Mouse (Mus musculus) heart, adult 18-20 months (tissue): ENCODE measurements around the gene Atr. TPM values are rescaled to one million over a fixed set of nuclear protein-coding genes. Genes with fewer than 3 reads are reported as not detected.

Experiments
- DNase-seq, 2 experiments: peaks; one replicate each; pipeline ENCODE4 v3.0.0; 2021 to 2022; ENCODE audit warnings: mixed read lengths in 1 of 2
- long read RNA-seq, 2 experiments: library from polyadenylated mRNA; stranded (forward); transcript quantifications; one replicate each; pipeline ENCODE4 v2.0.0; 2021
- total RNA-seq, 2 experiments: library from RNA; stranded (reverse); gene quantifications; 2 replicates each; pipeline ENCODE4 v1.2.3; 2021

Atr gene
- 1 to 10 TPM; 6.3 to 7.4 TPM for total RNA-seq
- long read RNA-seq, experiment 1, full-length matches to known transcripts = 1 of 4 reads
- long read RNA-seq, experiment 1, partial matches to known transcripts = 2 of 4 reads
- long read RNA-seq, experiment 1, other reads (novel, unspliced or antisense) = 1 of 4 reads
- long read RNA-seq, experiment 2, partial matches to known transcripts = 3 of 4 reads
- long read RNA-seq, experiment 2, other reads (novel, unspliced or antisense) = 1 of 4 reads

DNA sequence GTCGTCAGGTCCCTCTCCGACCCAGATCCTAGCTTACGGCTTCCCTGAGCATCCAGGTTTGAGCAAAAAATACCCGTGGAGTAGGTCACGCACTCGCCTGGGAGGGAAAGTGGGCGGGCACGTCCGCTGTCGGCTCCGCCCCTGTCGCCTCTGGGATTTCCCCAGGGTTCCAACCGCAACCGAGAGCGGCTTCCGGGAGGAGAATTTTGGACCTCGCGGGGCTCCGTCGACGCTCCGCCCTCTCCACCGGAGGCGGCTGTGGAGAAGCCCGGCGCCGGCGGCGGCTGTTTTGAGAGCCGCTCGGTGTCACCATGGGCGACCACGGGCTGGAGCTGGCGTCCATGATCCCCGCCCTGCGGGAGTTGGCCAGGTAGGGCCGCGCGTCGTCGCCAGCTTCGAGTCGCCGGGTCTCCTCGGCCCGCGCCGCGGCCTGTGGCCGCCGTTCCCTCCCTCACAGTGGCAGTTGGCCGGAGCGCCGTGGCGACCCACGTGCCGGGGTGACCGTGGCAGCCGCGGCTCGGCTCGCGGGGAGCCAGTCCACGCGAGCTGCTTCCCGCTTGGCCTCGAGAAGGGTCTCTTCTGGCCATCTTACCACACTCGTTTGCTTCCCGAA lies at the start of gene Atr:
Gene Atr (plus strand): TSS at position 184 of the 613 bp plus-strand sequence.
- peak; percentile 97 for DNase-seq

DNA sequence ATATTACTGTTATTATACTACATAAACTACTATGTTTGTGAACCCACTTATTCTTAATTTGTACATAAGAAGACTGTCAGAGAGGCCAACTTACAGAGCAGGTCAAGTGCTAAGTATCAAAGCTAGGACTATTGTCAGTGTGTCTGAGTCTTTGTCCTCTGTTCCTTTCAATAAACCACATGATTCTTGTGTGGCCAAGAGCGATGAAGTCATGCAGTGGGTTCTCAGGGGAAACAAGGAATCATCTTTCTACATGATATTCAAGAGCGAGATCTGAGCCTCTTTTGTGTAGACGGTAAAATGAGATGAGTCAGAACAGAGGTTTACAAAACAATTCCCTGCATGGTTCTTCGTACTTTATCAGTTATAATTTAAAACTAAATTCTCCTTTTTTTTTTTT lies 47.8 kb upstream of the Atr start:
- no peak for DNase-seq

DNA sequence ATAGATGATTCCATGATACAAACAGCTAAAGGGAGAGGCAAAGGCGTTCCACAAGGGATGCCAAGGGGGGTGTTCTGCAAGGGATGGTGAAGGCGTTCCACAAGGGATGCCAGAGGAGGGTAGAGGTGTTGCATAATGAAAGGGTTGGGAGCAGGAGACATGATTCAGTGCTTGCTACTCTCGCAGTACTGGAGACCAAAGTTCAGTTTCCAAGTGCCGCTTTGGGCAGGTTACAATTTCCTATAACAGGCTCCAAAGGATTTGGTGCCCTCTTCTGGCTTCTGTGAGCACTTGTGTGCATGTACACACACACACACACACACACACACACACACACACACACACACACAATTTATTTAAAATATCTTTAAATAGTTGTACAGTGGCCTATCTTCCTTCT lies 45.6 kb upstream of the Atr start:
- no peak for DNase-seq

DNA sequence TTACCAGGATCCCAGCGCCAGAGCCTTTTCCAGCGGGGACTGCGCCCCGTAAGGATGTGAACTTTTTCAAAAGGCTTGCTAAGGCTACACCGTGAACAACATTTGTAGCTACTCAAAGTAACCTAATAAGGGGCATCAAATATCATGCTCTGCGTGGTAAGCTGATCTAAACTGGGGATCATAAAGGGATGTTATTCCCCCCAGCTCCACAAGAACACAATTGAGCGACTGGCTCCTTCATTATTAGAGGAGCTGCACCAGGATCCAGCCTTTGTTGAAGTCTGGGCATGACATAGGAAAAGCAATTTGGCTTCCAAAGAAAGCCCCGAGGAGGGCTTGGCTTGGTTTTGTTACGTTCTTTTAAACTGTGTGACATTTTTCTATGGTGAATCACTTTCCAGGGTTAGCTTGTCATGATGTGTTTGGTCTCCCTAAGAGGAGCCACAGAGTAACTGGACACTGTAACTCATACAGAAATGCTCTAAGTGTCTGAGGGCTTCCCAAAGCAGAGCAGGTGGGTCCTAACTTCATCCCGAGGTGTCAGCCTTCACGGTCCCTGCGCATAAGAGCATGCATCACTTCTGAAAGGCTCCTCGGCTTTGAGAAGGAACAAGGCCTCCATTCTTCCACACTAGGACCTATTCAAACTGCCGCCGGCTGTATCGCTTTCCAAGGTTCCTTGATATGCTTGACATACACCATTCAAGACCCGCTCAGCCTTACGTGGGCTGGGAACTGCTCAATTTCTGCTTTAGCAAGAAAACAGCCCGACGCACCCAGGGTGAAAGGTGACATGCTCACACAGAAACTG lies 43.5 kb upstream of the Atr start:
- DNase-seq = no peak

DNA sequence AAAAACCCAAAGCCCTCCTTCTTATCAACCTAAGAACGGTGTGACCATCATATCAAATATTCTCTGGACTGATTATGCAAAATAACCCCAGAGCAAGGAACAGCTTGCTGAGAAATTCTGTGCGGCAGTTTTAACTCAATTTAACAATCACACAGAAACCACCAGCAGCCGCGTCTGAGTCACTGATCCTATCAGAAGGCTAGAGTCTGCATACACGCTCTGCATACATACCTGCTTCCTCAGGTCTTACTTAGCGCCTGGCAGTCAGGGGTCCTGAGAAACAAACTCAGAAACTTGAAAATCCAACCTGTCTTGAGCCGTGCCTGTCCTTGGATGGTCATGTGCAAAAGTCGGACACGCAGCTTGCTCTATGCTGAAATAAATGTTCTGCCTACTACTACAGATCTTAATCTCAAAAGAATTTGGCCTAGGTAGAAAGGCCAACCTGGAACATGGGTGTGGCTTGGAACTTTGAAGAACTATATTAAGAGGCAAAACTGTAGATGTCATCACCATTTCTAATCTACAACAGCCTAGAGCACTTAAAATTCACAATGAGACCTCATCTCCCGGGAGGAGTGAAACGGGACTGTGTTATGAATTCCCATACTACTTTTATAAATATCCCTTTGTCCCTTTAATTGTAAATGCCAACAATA lies 42.3 kb upstream of the Atr start:
- no peak for DNase-seq

DNA sequence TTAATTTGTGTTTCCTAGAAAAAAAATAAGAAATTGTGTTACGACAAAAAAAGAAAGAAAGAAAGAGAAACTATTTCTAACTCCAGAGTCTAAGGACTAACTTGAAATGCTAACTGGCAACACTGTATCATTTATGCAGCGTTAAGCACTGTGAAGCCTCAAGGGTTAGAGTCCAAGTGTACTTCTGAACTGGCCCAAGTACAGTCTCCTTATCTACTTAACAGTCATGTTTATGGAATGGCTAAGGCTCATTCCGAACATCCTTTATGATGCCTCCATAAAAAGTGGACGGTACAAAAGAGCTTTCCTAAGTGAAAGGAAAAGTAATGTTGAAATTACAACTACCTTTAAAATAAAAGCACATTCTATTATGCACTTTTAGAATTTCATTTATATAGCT lies 41.7 kb upstream of the Atr start:
- DNase-seq = no peak

DNA sequence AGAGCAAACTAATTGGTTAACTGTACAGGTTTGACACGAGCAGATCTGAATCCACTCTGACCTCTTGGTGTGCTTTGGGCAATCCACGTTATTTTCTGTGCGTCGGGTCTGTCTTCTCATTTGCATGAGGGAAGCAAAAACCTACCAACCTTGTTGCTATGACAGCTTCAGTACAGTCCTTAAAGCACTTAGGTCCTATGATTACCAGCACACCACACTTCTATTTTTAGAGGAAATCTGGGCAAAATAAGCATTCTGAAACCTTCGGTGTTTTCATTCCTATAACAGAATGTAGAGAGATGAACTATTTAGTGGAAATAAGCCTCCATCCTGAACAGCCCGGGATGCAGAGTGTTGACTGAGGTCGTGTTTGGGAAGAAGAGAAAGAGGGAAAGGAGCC lies 34.9 kb upstream of the Atr start:
- no peak for DNase-seq

DNA sequence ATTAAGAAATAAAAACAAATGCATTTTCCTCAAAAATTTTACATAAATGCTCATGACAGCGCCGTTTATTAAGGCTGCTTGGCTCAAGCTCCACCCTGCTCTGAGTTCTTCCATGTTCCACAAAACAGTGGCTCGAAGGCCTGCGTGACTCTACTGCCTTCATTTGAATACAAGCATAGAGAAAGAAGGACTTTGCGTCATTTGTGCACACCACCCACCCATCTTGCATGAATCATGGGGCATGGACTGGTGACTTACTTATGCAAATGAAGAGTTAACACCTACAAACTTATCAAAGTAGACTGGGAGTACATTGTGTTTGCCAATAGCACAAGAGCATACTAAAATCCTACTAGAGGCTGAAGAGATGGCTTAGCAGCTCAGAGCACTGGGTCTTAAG lies 29.8 kb upstream of the Atr start:
- no peak for DNase-seq

DNA sequence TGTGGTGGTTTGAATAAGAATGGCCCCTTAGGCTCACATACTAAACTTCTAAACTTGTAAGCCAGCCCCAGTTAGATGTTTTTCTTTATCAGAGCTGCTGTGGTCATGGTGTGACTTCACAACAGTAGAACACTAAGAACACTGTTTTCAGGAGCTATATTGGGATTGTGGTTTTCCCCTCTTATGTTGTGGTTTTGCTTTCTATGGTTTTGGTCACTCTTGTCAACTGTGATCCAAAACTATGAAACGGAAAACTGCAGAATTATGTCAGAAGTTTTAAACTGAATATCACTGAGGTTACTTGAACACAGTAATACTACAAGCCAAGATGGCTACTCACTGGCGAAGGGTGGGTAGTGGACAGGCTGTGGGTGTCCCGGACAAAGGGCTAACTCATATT lies 24.6 kb upstream of the Atr start:
- DNase-seq = no peak

DNA sequence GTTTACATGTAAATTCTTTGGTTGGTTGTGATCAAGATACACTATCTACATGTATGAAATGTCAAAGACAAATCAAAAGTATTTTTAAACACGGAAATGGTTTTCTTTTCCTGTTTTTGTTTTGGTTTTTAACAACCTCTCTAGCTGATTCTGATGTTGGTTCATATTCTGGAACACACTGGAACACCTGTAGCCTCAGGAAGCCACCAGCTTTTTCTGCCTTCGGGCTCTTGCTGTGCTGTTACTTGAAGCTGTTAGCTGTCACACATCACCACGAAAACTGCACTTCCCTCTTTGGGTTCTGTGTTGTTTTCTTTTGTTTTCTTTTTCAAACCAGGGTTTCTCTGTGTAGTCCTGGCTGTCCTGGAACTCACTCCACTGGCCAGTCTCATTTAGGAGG lies 22.6 kb upstream of the Atr start:
- no peak for DNase-seq

DNA sequence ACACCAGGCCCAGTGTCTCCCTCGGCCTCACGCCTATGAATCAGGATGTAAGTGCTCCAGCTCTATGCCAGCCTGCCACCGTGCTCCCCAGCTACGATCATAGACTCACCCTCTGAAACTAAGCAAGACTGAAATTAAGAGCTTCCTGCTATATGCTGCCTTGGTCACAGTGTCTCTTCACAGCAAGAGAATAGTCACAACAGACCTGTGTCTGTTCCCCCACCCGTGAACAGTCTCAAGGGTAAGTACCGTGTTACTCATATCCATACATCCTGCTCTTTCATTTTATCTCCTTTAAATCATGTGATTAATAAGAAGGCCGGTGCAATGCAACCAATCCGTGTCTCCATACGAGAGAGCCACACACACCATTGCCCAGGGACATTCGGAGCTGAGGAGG lies 21.7 kb upstream of the Atr start:
- no peak for DNase-seq

DNA sequence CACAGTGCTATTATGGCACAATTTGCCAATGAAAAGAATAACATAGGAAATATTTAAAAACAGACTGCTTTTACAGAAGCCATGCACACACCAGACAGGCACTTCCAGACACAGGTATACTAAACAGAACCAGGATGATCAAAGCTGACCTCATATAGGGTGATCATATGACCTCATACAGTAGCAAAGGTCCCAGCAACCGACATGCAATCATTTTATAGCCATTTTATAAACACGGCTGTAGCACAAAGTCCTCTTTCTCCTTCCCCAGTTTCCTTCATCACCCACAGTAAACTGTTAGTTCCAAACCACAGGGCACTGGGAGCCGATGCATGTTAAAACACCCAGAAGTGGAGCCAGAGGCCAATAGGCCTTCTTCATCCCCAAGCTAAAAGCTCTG lies 18.0 kb upstream of the Atr start:
- no peak for DNase-seq

DNA sequence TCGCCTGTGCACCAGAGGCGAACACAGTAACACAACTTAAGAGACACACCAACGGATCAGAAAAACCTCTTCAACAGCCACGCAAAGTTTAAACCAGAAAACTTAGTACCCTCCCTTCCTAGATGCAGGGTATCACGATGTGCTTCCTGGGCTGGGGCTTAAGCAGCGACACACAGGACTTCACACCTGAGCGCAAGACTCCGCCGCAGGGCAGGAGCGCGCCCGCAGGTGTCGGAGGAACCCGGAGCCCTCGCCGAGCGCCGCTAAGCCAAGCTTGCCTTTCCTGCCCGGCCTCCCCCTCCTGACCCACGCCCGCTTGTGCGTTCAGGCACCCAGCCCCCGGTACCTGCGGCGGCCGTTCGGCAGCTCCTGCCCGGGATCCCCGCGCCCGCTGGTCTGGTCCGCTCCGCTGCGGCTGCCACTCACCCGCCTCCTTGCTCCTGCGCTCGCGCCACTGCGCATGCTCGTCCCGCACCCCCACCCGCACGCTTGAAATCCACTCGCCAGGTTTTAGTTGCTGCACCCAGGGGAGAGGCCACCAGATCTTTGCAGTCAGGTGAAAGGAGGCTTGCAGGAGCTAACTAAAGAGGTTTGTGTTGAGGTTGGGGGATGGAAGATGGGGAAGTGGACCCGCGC lies 12.5 kb upstream of the Atr start, which contains the start of gene Pls1:
Gene Pls1 (minus strand): TSS at position 487 of the 636 bp plus-strand sequence.
- DNase-seq = peak; percentile 56 to 69

DNA sequence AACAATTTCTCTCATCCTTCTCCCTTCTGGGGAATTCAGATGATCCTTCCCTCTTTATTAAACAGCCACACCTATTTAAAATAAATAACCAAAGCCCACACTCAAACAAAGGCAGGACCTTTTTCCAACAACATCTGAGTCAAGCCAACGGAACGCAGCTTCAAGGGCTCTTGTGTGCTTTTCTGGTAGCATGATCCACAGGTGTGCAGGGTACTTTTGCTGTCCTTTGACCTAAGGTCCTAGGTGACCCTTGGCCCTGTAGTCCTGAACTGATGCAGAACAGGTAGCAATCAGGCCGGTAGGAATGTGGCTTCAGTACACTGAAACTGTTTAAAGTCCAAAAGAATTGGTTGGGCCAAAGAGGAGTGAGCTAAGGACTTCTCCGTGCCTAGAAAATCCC lies 11.7 kb upstream of the Atr start:
- DNase-seq = no peak

DNA sequence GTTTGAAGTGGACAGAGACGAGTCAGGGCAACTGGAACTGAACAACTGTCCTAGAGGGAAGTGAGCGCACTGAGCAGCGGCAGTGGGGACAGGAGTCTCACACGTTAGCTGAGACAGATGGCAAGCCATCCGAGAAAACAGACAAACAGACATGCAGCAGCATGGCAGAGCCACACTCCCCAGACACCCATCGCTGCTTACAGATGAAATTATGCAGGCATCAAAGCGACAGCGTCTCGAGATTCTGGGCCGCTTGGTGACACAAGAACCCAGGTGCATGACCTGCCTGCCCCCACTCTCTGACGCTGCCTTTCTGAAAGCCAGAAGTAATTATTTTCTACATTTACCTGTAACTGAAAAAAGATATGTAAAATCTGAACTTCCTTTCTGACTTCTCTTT lies 5.7 kb upstream of the Atr start:
- DNase-seq = no peak

DNA sequence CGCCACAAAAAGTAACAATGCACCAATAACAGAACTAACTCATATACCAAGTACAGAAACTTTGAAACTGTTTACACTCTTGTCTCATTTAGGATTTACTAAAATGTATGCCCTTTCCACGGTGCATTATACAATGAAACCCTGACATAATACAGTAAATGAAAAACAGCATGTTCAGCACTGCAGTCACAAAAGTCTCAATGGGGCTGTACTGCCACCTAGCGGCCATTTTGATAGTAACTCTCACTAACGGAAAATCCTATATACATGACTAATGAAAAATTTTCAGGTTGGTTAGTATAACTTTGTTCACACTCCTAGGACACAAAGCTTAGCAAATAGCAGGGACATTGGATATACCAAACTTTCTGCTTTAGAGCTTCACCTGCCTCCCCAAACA lies 4.5 kb upstream of the Atr start:
- DNase-seq = peak; percentile 58 to 89

DNA sequence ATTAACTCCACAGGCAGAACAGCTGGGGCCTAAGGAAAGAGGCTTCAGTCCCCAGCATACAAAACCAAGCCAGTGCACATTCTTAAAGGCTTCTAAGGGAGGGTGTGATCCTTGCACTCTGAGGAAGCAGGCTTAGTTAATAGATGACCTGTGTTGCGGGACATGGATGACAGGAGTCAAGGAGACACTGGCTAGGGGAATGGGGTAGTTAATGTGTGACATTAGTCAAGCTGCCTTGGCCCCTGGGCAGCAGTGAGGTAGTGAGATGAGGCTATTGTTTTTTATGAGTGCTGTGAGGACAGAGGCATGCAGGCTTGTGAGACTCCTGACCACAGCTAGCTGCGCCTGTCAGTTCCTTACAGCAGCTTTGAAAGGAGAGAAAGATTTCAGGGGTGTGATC lies 2.5 kb upstream of the Atr start:
- no peak for DNase-seq

DNA sequence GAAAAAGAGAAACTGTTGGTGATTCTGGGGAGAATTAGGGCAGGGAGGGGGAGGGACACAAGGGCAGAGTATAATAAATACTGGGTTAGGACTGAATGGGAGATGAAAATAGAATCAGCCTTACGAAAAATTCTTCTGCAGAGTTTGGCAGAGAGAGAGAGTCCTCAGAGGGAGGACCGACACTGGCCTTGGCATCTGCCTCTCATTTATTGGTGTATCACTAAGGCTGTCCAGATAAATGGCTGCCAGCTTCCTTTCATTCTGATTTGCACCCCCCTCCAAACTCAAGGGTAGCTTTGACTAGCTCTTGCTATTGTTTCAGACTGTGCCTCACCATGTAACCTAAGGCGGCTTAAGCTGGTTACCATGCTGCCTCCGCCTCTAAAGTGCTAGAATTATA lies 1.4 kb upstream of the Atr start:
- peak; percentile 42 to 63 for DNase-seq

DNA sequence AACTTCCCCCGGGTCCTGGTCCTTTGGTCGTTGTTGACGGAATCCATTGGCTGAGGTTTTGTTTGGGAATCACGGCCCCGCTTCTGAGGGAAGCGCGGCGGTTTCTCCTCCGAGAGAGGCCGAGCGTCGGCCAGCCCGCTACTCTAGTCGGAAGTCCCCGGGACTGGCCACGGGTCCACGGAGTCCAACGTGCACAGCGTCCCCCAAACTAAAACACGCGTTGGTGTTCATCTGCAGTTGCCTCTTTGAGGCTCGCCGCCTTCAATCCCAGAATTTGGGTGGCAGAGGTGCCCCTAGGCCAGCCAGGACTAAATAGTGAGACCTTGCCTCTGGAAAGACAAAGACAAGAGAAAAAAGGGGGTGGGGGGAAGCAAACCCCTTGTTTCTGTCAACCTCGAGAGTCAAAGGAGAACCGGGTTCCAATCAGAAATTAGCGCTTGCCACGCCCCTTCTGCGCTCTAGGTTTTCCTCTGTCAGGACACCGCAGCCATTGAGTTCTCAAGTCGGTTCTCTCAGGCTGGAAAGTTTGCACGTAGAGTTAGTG lies 702 bp downstream of the Atr start:
- DNase-seq = peak in 1 of 2 experiments; percentile 6

DNA sequence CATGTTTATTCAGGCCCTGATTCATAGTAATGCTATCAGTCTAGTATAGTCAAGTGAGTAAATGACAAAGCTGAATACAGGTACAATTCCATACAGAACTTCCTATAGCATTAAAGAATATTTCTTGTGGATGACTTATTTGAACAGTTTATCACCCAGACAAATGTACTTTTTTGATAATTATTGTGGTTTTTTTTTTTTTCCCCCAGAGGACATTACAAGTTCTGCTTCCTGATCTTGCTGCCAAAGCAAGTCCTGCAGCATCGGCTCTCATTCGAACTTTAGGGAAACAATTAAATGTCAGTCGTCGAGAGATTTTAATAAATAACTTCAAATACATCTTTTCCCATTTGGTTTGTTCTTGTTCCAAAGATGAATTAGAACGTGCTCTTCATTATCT lies 20.8 kb downstream of the Atr start:
- DNase-seq = no peak

DNA sequence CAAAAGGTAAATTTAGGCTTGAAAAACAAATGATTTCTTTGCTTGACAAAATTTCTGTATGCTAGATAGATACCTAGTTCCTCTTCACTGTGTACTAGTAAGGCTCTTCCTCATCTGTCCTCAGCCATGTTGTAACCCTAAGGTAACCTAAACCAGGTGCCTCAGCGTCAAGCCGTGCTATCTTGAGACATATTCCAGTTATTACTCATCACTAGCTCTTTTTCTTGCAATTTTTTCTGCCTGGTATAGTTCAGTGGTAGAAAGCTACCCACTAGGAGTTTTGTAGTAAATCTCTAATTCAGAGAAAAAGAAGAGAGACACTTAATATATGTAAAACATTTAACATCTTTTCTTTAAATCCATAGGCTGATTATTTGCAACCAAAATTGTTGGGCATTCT lies 25.4 kb downstream of the Atr start:
- no peak for DNase-seq

DNA sequence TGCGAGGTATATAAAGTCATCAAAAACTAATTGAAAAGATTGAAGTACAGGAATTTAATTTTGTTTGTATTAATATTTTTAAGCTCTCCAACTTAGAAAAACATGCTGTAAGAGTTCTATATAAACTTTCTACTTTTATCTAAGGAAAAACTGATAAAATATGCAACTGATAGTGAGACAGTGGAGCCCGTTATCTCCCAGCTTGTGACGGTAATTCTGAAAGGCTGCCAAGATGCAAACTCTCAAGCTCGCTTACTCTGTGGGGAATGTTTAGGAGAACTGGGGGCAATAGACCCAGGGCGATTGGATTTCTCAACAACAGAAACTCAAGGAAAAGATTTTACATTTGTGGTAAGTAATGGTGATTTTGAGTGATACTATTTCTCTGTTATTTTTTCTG lies 40.0 kb downstream of the Atr start:
- DNase-seq = no peak
